Mouse (Mus musculus) kidney, embryonic 14.5 days (tissue): ENCODE results near the gene Magi3. TPM values are rescaled to one million over a fixed set of nuclear protein-coding genes. Genes with fewer than 3 reads are reported as not detected.

Source experiments
- ATAC-seq: fragments of 200-750 bp; cut with Nextera tagmentation; 2 replicates; pipeline ENCODE4 v1.8.0; 2017; ENCODE audit warnings: moderate number of reproducible peaks, mild to moderate bottlenecking, moderate TSS enrichment, moderate library complexity; ENCODE audit not compliant: low FRiP score, low TSS enrichment
- H3K27ac ChIP-seq: fragments of 300-500 bp; sonication (generic); 2 replicates; pipeline ENCODE4 v1.5.1; 2014; ENCODE audit warnings: low read depth, mild to moderate bottlenecking, low read length, moderate library complexity, mixed read lengths
- H3K27me3 ChIP-seq: fragments of 300-500 bp; sonication (generic); 2 replicates; pipeline ENCODE4 v1.6.1; 2014; ENCODE audit warnings: mild to moderate bottlenecking, low read length; ENCODE audit not compliant: control insufficient read depth, insufficient read depth
- H3K36me3 ChIP-seq: fragments of 300-500 bp; sonication (generic); 2 replicates; pipeline ENCODE4 v1.6.1; 2014; ENCODE audit warnings: low read length, mixed read lengths; ENCODE audit not compliant: control insufficient read depth, insufficient read depth
- H3K4me1 ChIP-seq: fragments of 300-500 bp; sonication (generic); 2 replicates; pipeline ENCODE4 v1.6.1; 2014; ENCODE audit warnings: low read length, mixed read lengths; ENCODE audit not compliant: control insufficient read depth, insufficient read depth
- H3K4me2 ChIP-seq: fragments of 300-500 bp; sonication (generic); replicated peaks from 2 replicates; pipeline ENCODE4 v1.6.1; 2014; ENCODE audit warnings: low read depth, mild to moderate bottlenecking, low read length
- H3K4me3 ChIP-seq: fragments of 300-500 bp; sonication (generic); 2 replicates; pipeline ENCODE4 v1.5.1; 2014; ENCODE audit warnings: mild to moderate bottlenecking, low read length
- H3K9ac ChIP-seq: fragments of 300-500 bp; sonication (generic); 2 replicates; pipeline ENCODE4 v1.6.1; 2014; ENCODE audit warnings: low read depth, mild to moderate bottlenecking, low read length, moderate library complexity
- H3K9me3 ChIP-seq: fragments of 300-500 bp; sonication (generic); 2 replicates; pipeline ENCODE4 v1.6.1; 2016; ENCODE audit warnings: low read length; ENCODE audit not compliant: control insufficient read depth
- WGBS: fragments of 180-500 bp; shearing (Covaris S2); extraction: QIAGEN DNeasy Blood & Tissue Kit; methylation state at CpG from one replicate; pipeline ENCODE4 v1.1.7; 2014; 5-methylcytosine and 5-hydroxymethylcytosine counted together
- polyA plus RNA-seq: library from polyadenylated mRNA; unstranded; fragments of >200 nt; fragmentation: Nextera tagmentation; extraction: Ambion mirVana; gene quantifications from 2 replicates; pipeline ENCODE4 v1.2.1, GENCODE M21; 2014

The Magi3 gene
- 5.3 and 9.5 TPM in 2 replicates for polyA plus RNA-seq

DNA sequence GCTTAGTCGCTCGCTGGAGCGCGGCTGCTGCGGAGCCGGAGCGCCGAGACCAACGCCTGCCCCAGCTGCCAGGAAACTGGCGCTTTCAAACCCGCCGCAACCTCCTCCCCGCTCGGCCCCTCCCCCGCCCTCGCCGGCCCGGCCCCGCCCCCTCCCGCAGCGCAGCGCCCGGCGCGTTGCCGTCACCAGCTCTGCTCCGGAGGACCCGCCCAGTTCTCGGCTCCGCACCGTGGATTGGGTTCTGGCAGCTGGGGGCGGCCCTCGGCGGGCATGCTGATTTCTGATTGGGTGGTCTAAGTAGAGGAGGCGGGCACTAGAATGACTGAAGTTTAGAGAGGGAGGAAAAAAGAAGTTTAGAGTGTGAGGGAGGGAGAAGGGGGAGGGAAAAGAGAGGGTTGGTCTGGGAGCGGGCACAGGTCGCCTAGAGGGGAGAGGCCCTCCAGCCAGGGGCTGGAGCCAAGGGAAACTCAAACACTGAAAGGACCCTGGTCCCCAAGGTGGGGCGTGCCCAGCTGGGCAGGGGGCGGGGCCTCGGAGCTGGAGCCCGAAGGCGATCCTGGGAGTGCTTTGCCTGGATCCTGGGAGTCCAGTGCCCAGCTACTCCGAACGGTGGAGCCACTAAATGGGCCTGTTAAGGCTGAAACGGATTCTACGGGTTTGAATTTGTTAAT lies at the start of gene Magi3:
Gene Magi3 (minus strand): TSS at position 80 of the 671 bp plus-strand sequence.
- Histone ChIP-seq H3K9me3 (no peaks in the 10 kb centered on the region), H3K4me3 (peak within 1 kb of the TSS; percentile 90)
- WGBS, result under 1% methylated on average over 46 of the region's 46 CpGs

DNA sequence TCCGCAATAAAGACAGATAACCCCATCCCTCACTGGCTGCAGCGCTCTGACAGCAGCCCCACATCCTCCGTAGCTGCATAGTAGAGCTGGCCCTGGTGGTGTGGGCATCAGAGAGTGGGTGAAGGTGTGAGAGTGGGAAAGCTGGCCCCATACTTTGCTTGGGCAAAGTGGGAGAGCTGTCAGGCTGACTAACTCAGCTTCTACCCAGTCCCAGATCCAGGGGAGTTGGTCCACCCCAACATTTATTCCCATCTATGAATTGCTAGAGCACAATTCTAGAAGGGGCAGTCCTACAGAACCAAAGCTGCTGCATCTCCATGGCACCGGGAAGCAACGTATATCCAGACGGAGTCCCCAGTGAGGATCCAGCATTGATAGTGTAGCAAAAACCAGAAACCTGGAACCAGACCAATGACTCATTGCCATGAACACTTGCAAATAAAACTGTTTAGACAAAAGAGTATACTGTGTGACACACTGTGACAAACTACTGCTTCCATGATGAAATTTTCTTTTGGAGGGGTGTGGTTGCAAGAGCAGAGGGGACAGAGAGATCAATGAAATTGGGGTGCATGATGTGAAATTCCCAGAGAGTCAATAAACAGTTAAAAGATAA lies 44.5 kb upstream of the Magi3 start:
- WGBS, result 84% methylated on average over 6 of the region's 6 CpGs
- no peaks in the 10 kb centered on the region for H3K36me3 ChIP-seq
- no peak overlapping the region for H3K27ac ChIP-seq
- ATAC-seq, result no peak
- no peak overlapping the region for H3K4me3 ChIP-seq
- H3K4me1 ChIP-seq, result no peaks in the 10 kb centered on the region
- H3K4me2 ChIP-seq, result no peak overlapping the region
- no peaks in the 10 kb centered on the region for H3K9me3 ChIP-seq
- H3K9ac ChIP-seq, result no peak overlapping the region
- no peaks in the 10 kb centered on the region for H3K27me3 ChIP-seq

More for the DNA sequence above, at the start of gene Magi3:
- no peaks in the 10 kb centered on the region for H3K36me3 ChIP-seq
- peaks cover 8% of the 10 kb centered on the region; the same call in 1 of the 2 replicates for H3K4me1 ChIP-seq
- peak within 1 kb of the TSS; percentile 91 for H3K27ac ChIP-seq
- peak within 1 kb of the TSS; percentile 81 for H3K9ac ChIP-seq
- no peaks in the 10 kb centered on the region for H3K27me3 ChIP-seq
- peak within 1 kb of the TSS; percentile 62 for H3K4me2 ChIP-seq
- peak; percentile 99 for ATAC-seq

DNA sequence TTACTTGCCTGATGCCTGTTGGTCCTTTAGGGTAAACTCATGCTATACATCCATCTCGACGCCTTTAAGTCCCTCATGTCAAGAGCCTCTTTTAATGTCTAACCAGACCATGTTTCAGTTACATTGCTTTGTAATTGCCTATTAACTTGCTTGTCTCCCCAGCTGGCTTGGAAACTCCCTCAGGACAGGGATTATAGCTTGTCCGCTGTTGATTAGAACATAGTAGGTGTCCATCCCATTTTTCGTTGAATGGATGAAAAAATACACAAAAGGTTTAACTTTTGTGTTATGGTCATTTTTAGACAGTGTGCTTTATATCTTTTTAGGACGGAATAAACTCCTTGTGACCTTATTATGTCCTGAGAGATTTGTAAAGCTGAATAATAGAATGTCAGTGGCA lies 40.0 kb upstream of the Magi3 start:
- no peak overlapping the region for H3K4me3 ChIP-seq
- no peaks in the 10 kb centered on the region for H3K9me3 ChIP-seq
- H3K9ac ChIP-seq, result no peak overlapping the region
- no peaks in the 10 kb centered on the region for H3K27me3 ChIP-seq
- no peaks in the 10 kb centered on the region for H3K4me1 ChIP-seq
- WGBS, result 87% methylated on average over 5 of the region's 5 CpGs
- no peaks in the 10 kb centered on the region for H3K36me3 ChIP-seq
- H3K4me2 ChIP-seq, result no peak overlapping the region
- no peak for ATAC-seq
- H3K27ac ChIP-seq, result no peak overlapping the region

DNA sequence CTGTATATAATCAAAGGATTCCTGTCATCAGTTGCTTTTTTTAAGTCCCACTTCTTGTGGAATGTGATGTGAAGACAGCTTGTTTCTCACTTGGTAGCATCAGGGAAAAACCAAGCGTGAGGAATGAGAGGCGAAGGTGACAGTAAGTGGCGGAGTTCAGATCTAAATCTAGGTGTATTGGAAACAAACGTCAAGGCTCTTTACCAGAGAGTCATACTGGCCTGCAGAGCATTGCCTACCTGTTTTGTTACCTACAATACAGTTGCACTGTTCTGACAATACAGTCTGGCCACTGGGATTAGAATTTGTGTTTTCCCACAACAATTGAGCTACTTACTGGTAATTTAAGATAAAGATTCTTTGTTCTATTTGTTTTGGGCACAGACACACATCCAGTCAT lies 39.0 kb upstream of the Magi3 start:
- WGBS, result 82% methylated on average over 4 of the region's 4 CpGs
- Histone ChIP-seq H3K4me1 (no peaks in the 10 kb centered on the region), H3K27me3 (no peaks in the 10 kb centered on the region), H3K36me3 (no peaks in the 10 kb centered on the region), H3K4me2 (no peak overlapping the region), H3K9ac (no peak overlapping the region), H3K27ac (no peak overlapping the region), H3K4me3 (no peak overlapping the region), H3K9me3 (no peaks in the 10 kb centered on the region)
- no peak for ATAC-seq

DNA sequence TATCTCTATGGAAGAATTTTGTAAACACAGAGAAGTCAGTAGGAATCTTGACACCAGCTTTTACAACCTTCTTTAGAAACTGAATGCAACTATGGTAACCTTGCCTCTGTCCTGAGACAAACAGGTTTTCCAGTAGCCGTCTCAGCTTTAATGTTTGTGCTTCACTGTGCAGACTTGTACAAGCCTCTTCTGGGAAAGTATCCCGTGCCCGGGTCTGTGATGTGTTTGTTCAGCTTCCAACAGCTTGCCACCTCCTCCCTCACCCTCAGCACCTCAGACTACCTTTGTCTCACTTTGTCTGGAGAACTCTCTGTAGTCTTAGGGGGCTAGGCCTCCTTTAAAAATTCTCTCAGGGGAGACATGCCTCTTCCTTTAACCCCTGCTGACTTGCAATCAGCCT lies 36.9 kb upstream of the Magi3 start:
- H3K36me3 ChIP-seq, result no peaks in the 10 kb centered on the region
- no peak overlapping the region for H3K4me3 ChIP-seq
- H3K27me3 ChIP-seq, result no peaks in the 10 kb centered on the region
- no peaks in the 10 kb centered on the region for H3K9me3 ChIP-seq
- WGBS, result 61% methylated on average over 3 of the region's 3 CpGs
- H3K27ac ChIP-seq, result no peak overlapping the region
- no peaks in the 10 kb centered on the region for H3K4me1 ChIP-seq
- H3K9ac ChIP-seq, result no peak overlapping the region
- H3K4me2 ChIP-seq, result no peak overlapping the region
- ATAC-seq, result no peak

DNA sequence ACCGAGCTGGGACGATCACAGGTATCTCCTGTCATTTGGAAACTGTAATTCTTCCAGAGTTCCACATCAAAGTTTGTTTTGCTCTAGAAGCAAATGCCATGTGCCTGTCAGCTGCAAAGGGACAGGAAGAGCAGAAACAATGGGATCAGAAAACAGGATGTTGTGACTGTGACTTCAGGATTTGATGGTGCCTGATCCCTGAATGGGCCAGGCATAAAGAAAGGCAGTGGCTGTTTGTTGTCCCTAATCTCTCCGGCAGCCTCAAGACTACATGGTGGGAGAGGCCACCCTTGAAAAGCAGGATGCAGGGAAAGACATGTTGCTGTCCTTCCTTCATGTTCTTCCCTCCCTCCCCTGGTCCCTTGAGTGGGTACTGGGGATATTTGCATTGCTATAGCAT lies 33.6 kb upstream of the Magi3 start:
- WGBS, result 58% methylated on average over 3 of the region's 3 CpGs
- no peak overlapping the region for H3K9ac ChIP-seq
- no peaks in the 10 kb centered on the region for H3K4me1 ChIP-seq
- ATAC-seq, result no peak
- H3K36me3 ChIP-seq, result no peaks in the 10 kb centered on the region
- no peak overlapping the region for H3K27ac ChIP-seq
- H3K9me3 ChIP-seq, result no peaks in the 10 kb centered on the region
- no peaks in the 10 kb centered on the region for H3K27me3 ChIP-seq
- H3K4me3 ChIP-seq, result no peak overlapping the region
- H3K4me2 ChIP-seq, result no peak overlapping the region

DNA sequence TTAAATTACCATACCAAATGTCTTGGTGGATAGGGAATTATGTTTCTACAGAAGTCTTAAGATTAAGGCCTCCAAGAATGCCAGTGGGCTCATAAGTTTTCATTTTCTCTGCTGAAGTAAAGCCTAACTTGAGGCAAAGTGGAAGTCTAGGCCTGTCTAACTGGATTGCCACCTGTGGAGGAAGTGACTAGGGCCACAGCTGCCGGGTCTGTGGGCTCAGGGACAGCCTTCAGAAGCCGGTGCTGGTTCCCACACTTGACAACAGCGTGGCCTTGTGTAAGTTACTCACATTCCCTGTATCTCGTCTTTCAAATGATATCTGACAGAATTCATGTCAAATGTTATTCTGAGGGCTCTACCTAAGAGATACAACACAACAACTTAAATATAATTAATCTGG lies 27.7 kb upstream of the Magi3 start:
- 81% methylated on average over 4 of the region's 4 CpGs for WGBS

DNA sequence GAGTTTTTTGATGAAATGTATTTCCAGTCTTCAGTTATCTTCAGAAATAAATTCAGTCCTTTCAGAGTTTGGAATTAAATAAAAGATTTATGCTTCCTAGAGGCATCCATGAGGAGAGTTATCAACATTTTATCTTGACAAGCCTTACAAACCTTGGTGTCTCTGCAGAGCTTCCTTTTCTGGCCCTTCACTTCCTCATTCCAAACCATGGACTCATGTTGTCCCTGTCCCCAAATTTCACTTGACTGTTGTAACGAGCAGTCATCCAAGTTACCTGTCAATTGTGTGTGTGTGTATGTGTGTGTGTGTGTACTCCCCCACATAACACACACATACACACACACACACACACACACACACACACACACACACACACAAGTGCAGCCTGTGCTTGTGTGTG lies 26.9 kb upstream of the Magi3 start:
- ATAC-seq, result no peak
- WGBS, result 71% methylated on average over 1 of the region's 1 CpGs
- no peak overlapping the region for H3K4me3 ChIP-seq

More for the DNA sequence above, 27.7 kb upstream of the Magi3 start:
- Histone ChIP-seq H3K4me3 (no peak overlapping the region), H3K36me3 (no peaks in the 10 kb centered on the region), H3K4me1 (no peaks in the 10 kb centered on the region; the same call in 1 of the 2 replicates), H3K4me2 (no peak overlapping the region), H3K9ac (no peak overlapping the region), H3K27me3 (no peaks in the 10 kb centered on the region), H3K27ac (no peak overlapping the region), H3K9me3 (no peaks in the 10 kb centered on the region)
- ATAC-seq, result no peak

DNA sequence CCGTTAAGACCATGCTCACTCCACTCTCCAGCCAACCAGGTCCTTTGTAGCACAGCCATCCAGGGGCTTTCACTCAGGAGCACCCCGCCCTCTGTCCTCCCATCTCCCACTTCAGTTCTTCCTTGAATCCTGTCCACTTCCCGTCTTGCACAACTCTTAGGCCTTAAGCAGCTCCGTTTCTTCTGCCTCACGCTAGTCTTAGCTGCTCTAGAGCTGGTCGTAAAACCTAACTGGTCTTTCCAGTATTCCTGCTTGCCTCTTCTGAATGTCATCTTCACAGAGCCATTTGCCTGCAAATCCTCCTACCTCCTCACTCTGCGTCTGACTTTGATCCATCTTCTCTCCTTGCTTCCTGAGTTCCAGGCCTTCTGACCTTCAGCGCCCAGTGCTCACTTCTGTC lies 24.2 kb upstream of the Magi3 start:
- no peak overlapping the region for H3K9ac ChIP-seq
- no peaks in the 10 kb centered on the region for H3K27me3 ChIP-seq
- no peak overlapping the region for H3K4me3 ChIP-seq
- no peak overlapping the region for H3K27ac ChIP-seq
- no peaks in the 10 kb centered on the region; the same call in 1 of the 2 replicates for H3K4me1 ChIP-seq
- H3K9me3 ChIP-seq, result no peaks in the 10 kb centered on the region
- no peak for ATAC-seq
- H3K36me3 ChIP-seq, result no peaks in the 10 kb centered on the region
- WGBS, result 66% methylated on average over 8 of the region's 8 CpGs
- no peak overlapping the region for H3K4me2 ChIP-seq

More for the DNA sequence above, 26.9 kb upstream of the Magi3 start:
- Histone ChIP-seq H3K9ac (no peak overlapping the region), H3K4me2 (no peak overlapping the region), H3K36me3 (no peaks in the 10 kb centered on the region), H3K9me3 (no peaks in the 10 kb centered on the region), H3K27me3 (no peaks in the 10 kb centered on the region), H3K4me1 (no peaks in the 10 kb centered on the region; the same call in 1 of the 2 replicates), H3K27ac (no peak overlapping the region)
